Mouse (Mus musculus) heart, embryonic 16.5 days (tissue): ENCODE measurements around the gene Tal1. TPM values are rescaled to one million over a fixed set of nuclear protein-coding genes. Genes with fewer than 3 reads are reported as not detected.

Experiments
- ATAC-seq: fragments of 200-750 bp; cut with Nextera tagmentation; replicated peaks from 2 replicates; pipeline ENCODE4 v1.8.0; 2017; ENCODE audit warnings: moderate number of reproducible peaks; ENCODE audit not compliant: insufficient read depth, low FRiP score; ENCODE audit errors: extremely low read depth
- H3K27ac ChIP-seq: fragments of 300-500 bp; sonication (generic); 2 replicates; pipeline ENCODE4 v1.5.1; 2014; ENCODE audit warnings: mild to moderate bottlenecking, low read length, control low read depth, moderate library complexity
- H3K27me3 ChIP-seq: fragments of 300-500 bp; sonication (generic); 2 replicates; pipeline ENCODE4 v1.6.1; 2014; ENCODE audit warnings: low read length, mixed read lengths; ENCODE audit not compliant: control insufficient read depth, insufficient read depth
- H3K36me3 ChIP-seq: fragments of 300-500 bp; sonication (generic); 2 replicates; pipeline ENCODE4 v1.6.1; 2014; ENCODE audit not compliant: control insufficient read depth, insufficient read depth
- H3K4me1 ChIP-seq: fragments of 300-500 bp; sonication (generic); 2 replicates; pipeline ENCODE4 v1.6.1; 2014; ENCODE audit warnings: low read length, mixed read lengths; ENCODE audit not compliant: control insufficient read depth, insufficient read depth
- H3K4me2 ChIP-seq: fragments of 300-500 bp; sonication (generic); 2 replicates; pipeline ENCODE4 v1.6.1; 2014; ENCODE audit warnings: low read depth, mild to moderate bottlenecking, control low read depth, low read length
- H3K4me3 ChIP-seq: fragments of 300-500 bp; sonication (generic); 2 replicates; pipeline ENCODE4 v1.5.1; 2014; ENCODE audit warnings: mild to moderate bottlenecking, control low read depth, low read length
- H3K9ac ChIP-seq: fragments of 300-500 bp; sonication (generic); 2 replicates; pipeline ENCODE4 v1.6.1; 2014; ENCODE audit warnings: low read length, control low read depth
- H3K9me3 ChIP-seq: fragments of 300-500 bp; sonication (generic); replicated peaks from 2 replicates; pipeline ENCODE4 v1.6.1; 2016; ENCODE audit warnings: low read length; ENCODE audit not compliant: control insufficient read depth
- WGBS: fragments of 180-500 bp; shearing (Covaris S2); extraction: QIAGEN DNeasy Blood & Tissue Kit; methylation state at CpG from one replicate; pipeline ENCODE4 v1.1.7; 2014; 5-methylcytosine and 5-hydroxymethylcytosine counted together
- polyA plus RNA-seq: library from polyadenylated mRNA; unstranded; fragments of >200 nt; fragmentation: Nextera tagmentation; extraction: Ambion mirVana; gene quantifications from 2 replicates; pipeline ENCODE4 v1.2.1, GENCODE M21; 2015

Gene Tal1
- polyA plus RNA-seq, 1 experiment from 2014 or later: 0.89 TPM

DNA sequence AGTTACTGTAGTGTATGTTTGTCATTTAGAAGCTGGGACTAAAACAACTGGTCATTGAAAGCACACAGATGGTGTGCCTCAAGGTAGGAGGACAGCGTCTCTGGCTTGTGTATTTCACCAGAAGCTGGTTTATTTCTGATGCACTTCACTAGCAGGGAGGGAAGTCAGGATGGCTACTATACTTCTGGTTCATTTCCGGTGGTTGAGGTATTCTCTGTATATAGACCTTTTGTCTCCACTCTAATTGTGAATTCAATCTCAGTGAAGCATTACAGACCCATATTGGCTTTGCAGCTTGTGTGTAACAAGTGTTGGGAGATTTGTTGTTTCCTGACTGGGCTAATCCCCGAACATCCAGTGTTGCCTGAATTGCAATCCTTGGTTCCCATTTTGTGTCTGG is 4.5 kb downstream of the Tal1 start:
- H3K4me1 ChIP-seq: peaks cover 10% of the 10 kb centered on the region
- WGBS: 20% methylated on average over 3 of the region's 3 CpGs
- ATAC-seq: no peak
- H3K4me3 ChIP-seq: peak overlapping the region; percentile 56
- no peaks in the 10 kb centered on the region for H3K9me3 ChIP-seq
- no peak overlapping the region; the same call in 1 of the 2 replicates for H3K27ac ChIP-seq
- no peaks in the 10 kb centered on the region for H3K36me3 ChIP-seq
- H3K9ac ChIP-seq: no peak overlapping the region
- peak overlapping the region; percentile 55; the same call in 1 of the 2 replicates for H3K4me2 ChIP-seq
- peaks cover 73% of the 10 kb centered on the region for H3K27me3 ChIP-seq

DNA sequence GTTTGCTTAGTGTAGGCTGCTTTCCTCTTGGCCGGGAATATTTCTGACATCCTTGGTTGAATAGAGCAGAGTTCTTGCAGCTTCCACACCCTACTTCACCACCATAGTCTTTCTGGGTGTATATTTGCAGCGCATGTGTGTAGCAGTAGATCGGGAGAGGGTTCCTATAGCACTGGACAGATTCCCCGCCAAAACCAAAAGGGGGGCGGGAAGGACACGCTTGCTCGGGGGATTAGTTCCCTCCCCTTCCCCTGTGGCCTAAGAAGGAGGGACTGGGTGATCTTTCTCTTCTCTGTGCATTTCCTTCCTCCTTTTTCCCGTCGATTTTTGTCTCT is 6.3 kb downstream of the Tal1 start:
- H3K9ac ChIP-seq: peak overlapping the region; percentile 64; the same call in 1 of the 2 replicates
- 2% methylated on average over 9 of the region's 9 CpGs for WGBS
- peak overlapping the region; percentile 64 for H3K4me3 ChIP-seq
- peaks cover 8% of the 10 kb centered on the region for H3K4me1 ChIP-seq
- no peak overlapping the region for H3K27ac ChIP-seq
- no peaks in the 10 kb centered on the region for H3K36me3 ChIP-seq
- peaks cover 77% of the 10 kb centered on the region for H3K27me3 ChIP-seq
- H3K4me2 ChIP-seq: peak overlapping the region; percentile 98
- no peaks in the 10 kb centered on the region for H3K9me3 ChIP-seq
- 0 out of 2 replicates have a peak, but pooled peaks have one; percentile 2 for ATAC-seq

DNA sequence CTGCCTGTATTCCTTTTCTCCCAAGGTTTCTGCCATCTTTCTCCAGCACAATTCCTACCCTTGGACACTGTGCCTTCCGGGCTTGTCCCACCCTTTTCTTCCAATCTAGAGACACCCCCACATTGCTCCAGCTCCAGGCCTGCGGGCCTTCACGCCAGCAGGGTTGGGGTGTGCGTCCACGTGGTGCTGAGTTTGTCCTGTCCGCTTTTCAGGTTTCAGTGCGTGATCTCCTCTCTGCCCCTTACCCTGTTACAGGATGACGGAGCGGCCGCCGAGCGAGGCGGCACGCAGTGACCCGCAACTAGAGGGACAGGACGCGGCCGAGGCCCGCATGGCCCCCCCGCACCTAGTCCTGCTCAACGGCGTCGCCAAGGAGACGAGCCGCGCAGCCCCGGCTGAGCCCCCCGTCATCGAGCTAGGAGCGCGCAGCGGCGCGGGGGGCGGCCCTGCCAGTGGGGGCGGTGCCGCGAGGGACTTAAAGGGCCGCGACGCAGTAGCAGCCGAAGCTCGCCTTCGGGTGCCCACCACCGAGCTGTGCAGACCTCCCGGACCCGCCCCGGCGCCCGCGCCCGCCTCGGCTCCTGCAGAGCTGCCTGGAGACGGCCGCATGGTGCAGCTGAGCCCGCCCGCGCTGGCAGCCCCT is 6.8 kb downstream of the Tal1 start:
- Histone ChIP-seq H3K27me3 (peaks cover 77% of the 10 kb centered on the region), H3K9me3 (no peaks in the 10 kb centered on the region), H3K4me2 (peak overlapping the region; percentile 98), H3K27ac (no peak overlapping the region; the same call in 1 of the 2 replicates), H3K4me1 (peaks cover 8% of the 10 kb centered on the region), H3K4me3 (peak overlapping the region; percentile 64), H3K9ac (peak overlapping the region; percentile 64), H3K36me3 (no peaks in the 10 kb centered on the region)
- ATAC-seq: peak; percentile 66
- under 1% methylated on average over 58 of the region's 58 CpGs for WGBS

GRCm38 (mm10) chr4:115063518-115064239 is 7.5 kb downstream of the Tal1 start:
- Histone ChIP-seq H3K9me3 (no peaks in the 10 kb centered on the region), H3K4me1 (peaks cover 8% of the 10 kb centered on the region), H3K4me3 (peak overlapping the region; percentile 64), H3K9ac (peak overlapping the region; percentile 64), H3K27ac (no peak overlapping the region), H3K36me3 (no peaks in the 10 kb centered on the region), H3K4me2 (peak overlapping the region; percentile 98), H3K27me3 (peaks cover 76% of the 10 kb centered on the region)
- WGBS: 4% methylated on average over 31 of the region's 31 CpGs
- no peak for ATAC-seq

- H3K9ac ChIP-seq: no peak overlapping the region
- H3K27ac ChIP-seq: no peak overlapping the region
- no peak overlapping the region for H3K4me2 ChIP-seq
- peaks cover 5% of the 10 kb centered on the region; the same call in 1 of the 2 replicates for H3K27me3 ChIP-seq
- ATAC-seq: no peak
- H3K4me1 ChIP-seq: no peaks in the 10 kb centered on the region
- no peaks in the 10 kb centered on the region for H3K9me3 ChIP-seq
- no peaks in the 10 kb centered on the region for H3K36me3 ChIP-seq
- no peak overlapping the region for H3K4me3 ChIP-seq
- WGBS: 55% methylated on average over 1 of the region's 1 CpGs
These were observed 15.4 kb downstream of the Tal1 start for GRCm38 (mm10) chr4:115071668-115072067.

- no peak overlapping the region for H3K4me3 ChIP-seq
- 0 out of 2 replicates have a peak, but pooled peaks cover 2% of the 10 kb centered on the region for H3K27me3 ChIP-seq
- no peak overlapping the region for H3K4me2 ChIP-seq
- 70% methylated on average over 1 of the region's 1 CpGs for WGBS
- H3K9ac ChIP-seq: no peak overlapping the region
- H3K9me3 ChIP-seq: no peaks in the 10 kb centered on the region
- no peaks in the 10 kb centered on the region for H3K36me3 ChIP-seq
- ATAC-seq: no peak
- peak overlapping the region; percentile 70 for H3K27ac ChIP-seq
- H3K4me1 ChIP-seq: peaks cover 8% of the 10 kb centered on the region
These were observed 18.6 kb downstream of the Tal1 start for GRCm38 (mm10) chr4:115074789-115075188.

DNA sequence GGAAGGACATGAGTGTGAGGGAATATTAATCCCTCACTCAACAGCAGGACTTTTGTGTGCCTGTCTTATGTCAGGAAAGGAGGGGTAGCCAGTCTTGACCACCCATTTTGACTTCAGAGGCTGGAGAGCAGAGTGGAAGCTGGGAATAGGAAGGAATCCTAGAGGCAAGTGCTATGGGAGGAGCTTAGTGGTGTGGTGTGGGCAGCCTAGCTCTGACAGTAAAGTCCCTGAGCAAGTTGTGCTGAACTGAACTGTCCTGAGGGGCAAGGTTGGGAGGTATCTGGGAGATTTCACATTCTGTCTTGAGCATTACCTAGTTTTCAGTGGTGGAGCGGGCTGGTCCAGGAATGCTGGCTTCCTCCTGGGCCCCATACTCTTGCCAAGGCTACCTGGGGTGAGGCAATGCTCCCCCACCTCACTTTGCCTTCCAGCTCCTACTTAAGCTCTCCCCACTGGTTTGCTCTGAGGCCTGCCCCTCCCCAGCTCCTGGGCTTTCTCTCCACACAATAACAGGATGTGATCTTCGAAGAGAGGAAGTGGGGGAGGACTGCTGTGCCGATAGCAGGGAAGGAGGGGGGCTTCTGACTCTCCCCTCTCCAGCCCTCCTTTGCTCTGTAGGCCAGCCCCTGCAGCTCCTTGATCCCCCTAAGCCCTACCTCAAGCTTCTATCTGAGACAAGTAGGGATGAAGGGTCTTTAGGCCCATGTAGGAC is 19.1 kb downstream of the Tal1 start:
- Histone ChIP-seq H3K27ac (peak overlapping the region; percentile 70), H3K9me3 (no peaks in the 10 kb centered on the region), H3K4me1 (peaks cover 8% of the 10 kb centered on the region), H3K4me2 (no peak overlapping the region), H3K4me3 (no peak overlapping the region), H3K36me3 (no peaks in the 10 kb centered on the region), H3K9ac (no peak overlapping the region), H3K27me3 (0 out of 2 replicates have a peak, but pooled peaks cover 2% of the 10 kb centered on the region)
- peak; percentile 76 for ATAC-seq
- WGBS: 29% methylated on average over 3 of the region's 3 CpGs

DNA sequence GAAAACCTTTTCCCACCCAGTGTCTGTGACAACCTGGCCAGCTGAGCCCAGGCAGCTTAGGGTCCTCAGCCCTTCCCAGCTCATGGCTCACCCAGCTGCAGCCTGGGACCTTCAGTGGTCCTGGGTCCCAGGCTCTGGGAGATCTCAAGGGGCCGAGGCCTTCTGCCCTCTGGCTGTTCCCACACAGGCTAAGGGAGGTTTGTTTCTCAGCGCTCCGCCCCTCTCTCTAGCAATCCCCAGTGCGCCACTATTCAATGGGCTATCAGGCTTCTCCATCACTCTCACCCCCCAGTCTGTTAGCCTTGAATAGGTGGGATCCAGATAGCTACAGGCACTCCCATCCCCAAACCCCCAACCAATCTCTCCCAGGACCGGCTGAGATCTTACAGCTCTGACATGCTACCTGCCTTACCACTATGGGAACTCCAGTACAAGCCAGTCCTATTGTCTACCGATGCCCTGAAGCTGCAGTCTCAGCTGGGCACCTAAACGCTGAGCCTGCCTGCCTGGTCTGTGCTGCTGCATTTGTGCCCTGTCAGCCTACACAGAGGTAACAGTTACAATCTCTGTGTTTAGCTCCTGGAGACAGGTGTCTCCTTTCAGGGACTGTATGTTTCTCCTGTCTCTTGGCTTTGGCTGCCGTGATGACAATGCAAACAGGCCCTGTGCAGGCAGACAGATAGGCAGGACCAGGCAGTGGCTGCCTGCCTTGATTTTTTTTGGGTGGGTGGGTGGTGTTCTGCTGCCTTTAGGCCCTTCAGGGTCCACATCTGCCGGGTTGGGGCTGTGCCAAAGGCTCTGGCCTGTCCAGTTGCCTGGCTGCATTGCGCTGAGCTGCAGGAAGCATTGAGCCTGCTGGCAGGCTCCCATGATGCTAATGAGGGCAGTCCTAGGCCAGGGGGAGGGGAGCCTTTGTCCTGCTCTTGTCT is 22.9 kb downstream of the Tal1 start:
- peak; percentile 35 for ATAC-seq
- H3K9me3 ChIP-seq: no peaks in the 10 kb centered on the region

More for the DNA sequence above, 22.9 kb downstream of the Tal1 start:
- no peak overlapping the region for H3K9ac ChIP-seq
- H3K4me2 ChIP-seq: no peak overlapping the region
- H3K4me3 ChIP-seq: no peak overlapping the region
- H3K27me3 ChIP-seq: 0 out of 2 replicates have a peak, but pooled peaks cover 2% of the 10 kb centered on the region
- peak overlapping the region; percentile 17; the same call in 1 of the 2 replicates for H3K27ac ChIP-seq
- peaks cover 8% of the 10 kb centered on the region for H3K4me1 ChIP-seq
- no peaks in the 10 kb centered on the region for H3K36me3 ChIP-seq
- WGBS: 39% methylated on average over 10 of the region's 10 CpGs
